Mouse (Mus musculus) CD4-positive, CD25-positive, alpha-beta regulatory T cell, adult 2 months (primary cell): ENCODE data around the gene Arhgap6.
A peak's percentile ranks its signal among the peaks of the same experiment; 100 is the strongest.

Experiments
- DNase-seq: peaks from one replicate; pipeline ENCODE4 v3.0.0-alpha.2; 2012; ENCODE audit warnings: low read depth, low spot score

Arhgap6 gene

DNA sequence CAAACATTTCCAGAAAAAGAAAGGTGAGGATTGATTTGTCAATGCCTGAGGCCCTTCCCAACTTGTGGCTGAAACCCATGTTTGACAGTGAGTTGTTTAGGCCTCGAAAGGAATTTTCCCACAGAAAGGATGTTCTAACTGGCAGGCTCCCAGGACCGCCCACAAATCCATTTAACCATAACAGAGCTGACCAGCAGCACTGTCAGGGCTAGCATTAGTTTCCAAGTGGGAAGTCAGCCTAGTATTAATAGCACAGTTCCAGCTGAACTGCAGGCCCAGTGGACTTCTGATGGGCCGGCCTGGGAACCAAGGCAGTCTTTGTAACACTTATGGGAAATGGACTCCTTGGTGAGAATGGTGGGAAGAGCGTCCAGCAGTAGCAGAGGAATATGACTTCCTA, 317.8 kb downstream of the Arhgap6 start:
- DNase-seq = no peak

DNA sequence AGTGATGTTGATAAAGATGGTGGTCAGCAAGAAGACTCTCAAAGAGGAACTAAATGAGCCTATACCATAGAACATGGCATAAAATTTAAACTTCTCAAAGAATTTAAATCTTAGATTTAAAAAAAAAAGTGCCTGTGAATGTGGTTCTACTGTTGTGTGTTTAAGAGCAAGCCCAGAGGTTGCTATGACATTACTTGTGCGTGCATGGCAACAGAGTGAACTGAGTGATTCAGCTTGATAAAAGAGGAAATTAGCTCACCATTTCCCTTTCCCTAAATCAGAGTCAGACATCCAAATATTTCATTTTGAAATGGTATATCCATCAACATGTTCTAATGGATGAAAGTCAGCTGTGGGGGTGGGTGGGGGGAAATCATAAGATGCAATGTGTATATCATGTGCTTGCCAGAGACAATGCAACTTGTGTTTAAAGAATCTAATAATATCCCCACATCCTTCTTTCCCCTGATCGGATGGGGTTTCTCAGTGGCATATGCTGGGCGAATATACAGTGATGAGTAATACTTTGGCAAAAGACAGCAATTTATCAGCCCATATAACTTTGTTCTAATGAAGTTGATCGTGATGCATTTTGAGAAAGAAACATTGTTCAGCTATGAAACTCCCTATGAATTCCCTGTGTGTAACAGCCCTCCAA, 328.3 kb downstream of the Arhgap6 start:
- no peak for DNase-seq

- no peak for DNase-seq
Observed at GRCm38 (mm10) chrX:169123773-169124151, 328.9 kb downstream of the Arhgap6 start.

GRCm38 (mm10) chrX:169139758-169140157, 344.9 kb downstream of the Arhgap6 start:
- DNase-seq = no peak

DNA sequence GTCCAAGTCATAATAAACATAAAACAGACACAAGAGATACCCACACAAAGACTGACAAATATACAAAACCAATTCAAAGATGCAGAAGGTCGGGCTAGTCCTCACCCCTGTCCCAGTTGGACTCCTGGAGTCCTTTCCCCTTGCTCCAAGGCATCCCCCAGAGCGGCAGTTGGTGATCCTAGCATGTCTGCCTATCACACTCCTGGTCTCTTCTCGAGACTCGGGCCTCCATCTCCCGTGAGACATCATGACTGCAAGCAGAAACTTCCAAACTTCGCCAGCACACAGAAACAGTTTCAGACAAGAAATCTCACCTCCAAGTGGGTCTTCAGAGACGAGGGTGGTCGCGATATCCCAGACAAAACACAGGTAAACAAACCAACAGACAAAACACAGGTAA, 345.6 kb downstream of the Arhgap6 start:
- no peak for DNase-seq

DNA sequence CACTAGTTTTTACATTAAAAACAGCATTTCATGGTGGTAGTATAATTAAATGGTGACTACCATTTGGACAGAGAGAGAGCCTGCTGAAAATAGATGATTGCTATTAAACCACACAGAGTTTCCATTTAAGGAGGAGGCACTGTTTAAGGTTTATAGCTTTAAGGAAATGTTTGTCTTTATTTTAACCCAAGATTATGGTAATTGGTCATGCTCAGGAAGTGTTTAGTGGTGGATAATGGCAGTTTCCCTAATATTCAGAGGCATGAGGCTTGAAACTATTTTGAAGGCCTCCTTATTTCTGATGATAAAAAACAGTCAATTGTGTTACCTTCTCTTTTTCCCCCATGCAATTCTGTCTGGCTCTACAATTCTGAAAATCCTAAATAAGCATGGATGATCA, 358.9 kb downstream of the Arhgap6 start:
- no peak for DNase-seq

DNA sequence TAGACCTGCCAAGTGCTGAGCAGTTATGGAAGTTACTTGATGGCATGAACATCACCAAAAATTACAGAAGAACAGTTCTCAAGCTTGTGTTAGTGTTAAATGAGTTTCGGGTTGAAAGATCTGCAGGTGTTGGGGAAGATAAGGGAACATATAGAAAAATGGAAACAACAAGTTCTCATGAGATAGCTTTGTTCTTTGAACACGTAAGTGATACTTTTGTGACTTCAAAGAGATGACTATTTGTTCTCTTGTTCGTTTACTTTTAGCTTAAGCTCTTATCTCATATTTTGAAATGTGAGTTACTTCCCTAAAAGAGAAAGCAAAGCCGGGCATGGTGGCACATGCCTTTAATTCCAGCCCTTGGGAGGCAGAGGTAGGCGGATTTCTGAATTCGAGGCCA, 363.5 kb downstream of the Arhgap6 start:
- no peak for DNase-seq

- DNase-seq = no peak
Observed at GRCm38 (mm10) chrX:169170981-169171380, 376.1 kb downstream of the Arhgap6 start.

GRCm38 (mm10) chrX:169173796-169174195, 378.9 kb downstream of the Arhgap6 start:
- DNase-seq = no peak

- DNase-seq = no peak
Observed at GRCm38 (mm10) chrX:169178634-169179033, 383.7 kb downstream of the Arhgap6 start.

- no peak for DNase-seq
Observed at GRCm38 (mm10) chrX:169187100-169187499, 392.2 kb downstream of the Arhgap6 start, which contains the start of gene Amelx. Gene Amelx, minus strand, starts transcription at chrX:169187200.

GRCm38 (mm10) chrX:169210019-169210418, 415.1 kb downstream of the Arhgap6 start:
- DNase-seq = no peak

DNA sequence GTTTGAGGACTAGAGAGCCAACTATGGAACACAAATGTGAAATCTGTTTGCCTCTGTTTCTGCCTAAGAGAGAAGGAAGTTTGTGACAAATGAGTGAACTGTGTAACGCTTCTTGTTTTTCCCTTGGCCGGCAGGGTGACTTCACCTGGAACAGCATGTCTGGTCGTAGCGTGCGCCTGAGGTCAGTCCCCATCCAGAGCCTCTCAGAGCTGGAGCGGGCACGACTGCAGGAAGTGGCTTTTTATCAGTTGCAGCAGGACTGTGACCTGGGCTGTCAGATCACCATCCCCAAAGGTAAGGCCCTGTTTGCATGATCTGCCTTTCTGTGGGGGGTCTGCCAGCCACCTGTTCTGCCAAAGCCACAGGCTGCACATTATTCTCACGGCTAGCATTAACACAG, 425.2 kb downstream of the Arhgap6 start:
- no peak for DNase-seq

- no peak for DNase-seq
Observed at GRCm38 (mm10) chrX:169222357-169223062, 427.6 kb downstream of the Arhgap6 start.

GRCm38 (mm10) chrX:169255915-169256314, 461.0 kb downstream of the Arhgap6 start:
- no peak for DNase-seq

GRCm38 (mm10) chrX:169256741-169257140, 461.8 kb downstream of the Arhgap6 start:
- no peak for DNase-seq

- DNase-seq = no peak
Observed at GRCm38 (mm10) chrX:169261034-169261433, 466.1 kb downstream of the Arhgap6 start.

DNA sequence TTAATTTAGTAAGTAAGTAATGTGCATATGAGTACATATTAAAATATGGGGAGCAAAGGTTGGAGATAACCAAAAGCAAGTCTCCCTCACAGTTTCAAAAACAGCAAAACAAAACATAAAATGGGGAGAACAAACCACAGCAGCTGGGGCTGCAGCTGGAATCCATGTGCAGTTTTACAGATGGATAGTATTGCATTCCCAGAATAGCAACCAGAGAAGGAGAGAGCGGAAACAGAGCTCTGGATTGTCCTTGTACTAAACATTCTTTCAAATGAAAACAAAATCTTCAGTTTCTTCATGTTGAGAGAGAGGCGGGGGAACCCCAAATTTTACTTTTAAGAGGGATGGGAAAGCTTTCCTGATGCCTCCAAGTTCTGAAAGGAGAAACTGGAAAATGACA, 467.3 kb downstream of the Arhgap6 start:
- no peak for DNase-seq

DNA sequence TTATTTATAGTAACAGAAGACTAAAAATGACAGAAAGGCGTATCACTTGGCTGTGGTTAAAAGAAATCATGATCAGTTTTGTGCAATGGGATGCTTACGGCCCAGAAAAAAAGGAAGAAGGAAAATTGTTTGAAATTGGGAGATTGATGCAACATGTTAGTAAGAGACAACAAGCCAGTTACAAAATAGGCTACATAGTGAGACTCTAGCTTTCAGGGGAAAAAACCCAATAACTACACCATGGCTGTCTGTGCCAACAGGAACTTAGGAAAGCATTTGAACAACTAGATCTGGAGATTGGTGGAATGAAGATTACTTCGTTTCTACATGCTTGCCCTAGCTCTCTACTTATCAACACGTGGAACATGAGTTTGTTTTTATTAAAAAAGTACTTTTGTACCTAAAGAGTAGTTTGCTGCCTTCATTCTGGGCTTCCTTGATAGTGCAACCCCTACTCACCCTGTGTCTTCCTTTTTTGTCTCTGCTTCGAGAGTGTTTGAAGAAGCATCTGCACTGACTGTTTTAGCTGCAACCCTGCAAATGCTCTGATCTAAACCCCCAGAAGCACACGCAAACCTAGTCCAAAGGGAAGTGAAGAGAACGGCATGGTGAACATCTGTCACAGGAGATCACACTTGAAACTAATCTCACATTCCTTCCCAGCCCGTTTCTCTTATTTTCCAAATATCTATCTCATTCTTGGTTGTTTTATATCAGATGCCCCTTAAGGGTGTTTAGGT, 468.7 kb downstream of the Arhgap6 start:
- no peak for DNase-seq

DNA sequence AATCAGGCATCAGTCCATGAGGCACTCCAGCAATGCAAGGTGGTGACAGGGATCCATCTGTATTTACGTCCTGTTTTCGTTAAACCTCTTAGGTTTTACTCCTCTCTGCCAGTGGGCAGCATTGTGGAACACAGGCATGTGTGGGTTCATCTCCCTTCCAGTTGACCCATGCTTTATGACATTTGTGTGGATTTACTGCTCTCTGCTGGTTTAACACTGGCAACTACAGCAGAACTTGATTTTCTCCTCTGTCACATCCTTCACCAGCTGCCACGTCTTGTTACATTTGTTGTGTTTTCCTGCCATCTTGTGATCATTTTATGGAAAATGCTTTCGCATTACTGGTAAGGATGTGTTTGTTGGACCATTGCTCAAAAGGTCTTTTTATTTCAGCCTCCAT, 504.7 kb downstream of the Arhgap6 start:
- no peak for DNase-seq

GRCm38 (mm10) chrX:169302271-169303045, 507.6 kb downstream of the Arhgap6 start:
- DNase-seq = no peak

GRCm38 (mm10) chrX:169303945-169304344, 509.0 kb downstream of the Arhgap6 start:
- DNase-seq = peak; percentile 67
